Mouse (Mus musculus): Measurements from ENCODE around the gene C1rl.
"Not testable (repeated sequence)": the region's sequence is repeated elsewhere in the genome, so short reads cannot be mapped to it uniquely, and the experiment has no call there.

The C1rl gene

GRCm38 (mm10) chr6:124471783-124472638 is 20.9 kb upstream of the C1rl start:
- intact Hi-C loops (cut with DNase I): loop anchor here (5.0 kb wide), 1 partner anchor 55 kb away; the partner anchor contains the start of gene Pex5

- intact Hi-C loops (cut with DNase I): loop anchor here (5.0 kb wide), 1 partner anchor 56 kb away; the partner anchor contains the start of gene Pex5
These were observed 20.1 kb upstream of the C1rl start for GRCm38 (mm10) chr6:124472801-124473200.

- intact Hi-C loops (cut with DNase I): loop anchor here (5.0 kb wide), 1 partner anchor 57 kb away; the partner anchor contains the start of gene Pex5
These were observed 18.3 kb upstream of the C1rl start for GRCm38 (mm10) chr6:124474621-124475020.

GRCm38 (mm10) chr6:124475335-124476075 is 17.4 kb upstream of the C1rl start:
- intact Hi-C loops (cut with DNase I): not testable (repeated sequence)

DNA sequence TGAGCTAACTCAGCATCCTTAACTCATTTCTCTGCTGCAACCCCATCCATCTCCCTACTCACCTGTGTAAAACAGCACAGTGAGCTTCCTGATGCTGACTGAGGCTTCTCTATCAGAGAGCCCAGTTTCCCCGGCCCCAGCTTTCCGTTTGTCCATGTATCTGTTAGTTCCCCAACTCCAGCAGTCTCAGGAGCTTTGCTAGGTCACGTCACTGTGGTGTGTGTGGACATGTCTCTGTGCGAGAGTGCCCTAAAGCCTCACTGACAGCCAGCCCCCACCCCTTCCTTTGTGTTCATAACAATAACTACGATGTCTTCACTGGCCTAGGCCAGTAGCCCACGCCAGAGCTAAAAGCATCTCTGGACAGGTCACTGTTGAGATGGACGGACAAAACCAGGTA is 16.7 kb upstream of the C1rl start:
- intact Hi-C loops (cut with DNase I): no loop called here

DNA sequence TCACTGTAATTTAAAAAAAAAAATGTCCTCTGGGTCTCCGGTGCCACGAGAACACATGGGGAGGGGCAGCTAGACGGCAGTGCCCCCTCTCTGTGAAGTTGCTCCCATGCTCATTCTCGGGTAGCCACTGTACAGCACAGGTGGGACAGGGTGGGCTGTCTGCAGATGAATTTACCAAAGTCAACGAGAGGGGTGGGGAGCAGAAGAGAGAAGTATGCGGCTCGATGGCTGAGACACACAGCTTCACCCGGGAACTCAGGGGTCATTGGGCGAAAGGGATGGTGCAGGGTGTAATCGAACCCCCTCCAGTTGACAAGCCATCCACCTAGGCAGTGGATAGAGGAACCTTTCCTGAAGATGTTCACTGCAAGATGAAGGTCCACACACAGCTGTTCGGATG is 16.1 kb upstream of the C1rl start:
- intact Hi-C loops (cut with DNase I): no loop called here

DNA sequence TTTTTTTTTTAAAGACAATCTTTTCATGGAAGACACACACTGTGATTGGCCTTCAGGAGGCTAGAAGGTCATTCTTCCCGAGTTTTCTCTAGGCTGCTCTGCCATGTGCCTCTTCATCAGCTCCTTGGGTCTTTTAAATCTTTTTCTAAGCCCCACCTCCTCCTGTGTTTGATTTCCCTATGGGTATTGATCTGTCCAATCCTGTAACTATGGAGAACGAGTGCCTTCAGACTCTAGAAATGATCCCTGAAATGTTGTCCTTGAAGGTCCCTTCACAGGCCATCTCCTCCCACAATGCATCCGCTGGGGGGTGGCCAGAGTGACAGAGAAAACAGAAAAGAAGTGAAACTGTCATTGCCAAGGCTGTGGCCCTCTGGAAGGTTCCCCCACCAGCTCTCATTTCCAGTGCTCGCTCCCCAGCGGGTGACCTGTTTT is 15.7 kb upstream of the C1rl start:
- intact Hi-C loops (cut with DNase I): no loop called here

DNA sequence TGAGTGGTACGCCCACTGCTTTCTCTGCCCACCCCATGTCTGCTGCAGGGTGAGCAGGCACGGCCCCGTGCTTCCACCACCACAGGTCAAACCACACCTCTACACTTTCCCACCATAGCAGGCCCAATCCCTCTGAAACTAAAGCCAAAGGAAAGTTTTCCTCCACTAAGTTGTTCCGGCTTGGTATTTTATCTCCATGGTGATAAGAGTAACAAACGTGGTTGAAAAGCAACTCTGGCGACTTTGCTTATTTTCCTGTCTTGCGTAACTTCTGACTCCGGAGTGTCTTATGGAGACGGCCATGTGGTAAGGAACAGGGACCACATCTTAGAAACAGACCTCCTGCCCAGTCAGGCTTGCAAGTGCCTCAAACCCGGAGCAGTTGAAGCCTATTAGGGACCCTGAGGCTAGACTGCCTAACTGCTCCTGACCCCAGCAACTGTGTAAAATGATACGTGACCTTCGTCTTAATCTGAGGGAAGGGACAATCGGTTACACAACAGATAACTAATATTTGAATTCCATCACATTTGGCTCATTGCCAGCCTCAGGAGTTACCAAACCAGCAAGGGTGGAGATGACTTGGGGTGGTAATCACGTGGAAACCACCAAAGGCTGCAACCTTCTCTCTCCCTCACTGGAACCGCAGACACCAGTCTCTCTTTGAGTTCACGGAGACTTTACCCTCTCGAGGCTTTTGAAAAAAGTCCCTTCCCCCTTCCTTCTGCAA is 14.8 kb upstream of the C1rl start:
- intact Hi-C loops (cut with DNase I): no loop called here

DNA sequence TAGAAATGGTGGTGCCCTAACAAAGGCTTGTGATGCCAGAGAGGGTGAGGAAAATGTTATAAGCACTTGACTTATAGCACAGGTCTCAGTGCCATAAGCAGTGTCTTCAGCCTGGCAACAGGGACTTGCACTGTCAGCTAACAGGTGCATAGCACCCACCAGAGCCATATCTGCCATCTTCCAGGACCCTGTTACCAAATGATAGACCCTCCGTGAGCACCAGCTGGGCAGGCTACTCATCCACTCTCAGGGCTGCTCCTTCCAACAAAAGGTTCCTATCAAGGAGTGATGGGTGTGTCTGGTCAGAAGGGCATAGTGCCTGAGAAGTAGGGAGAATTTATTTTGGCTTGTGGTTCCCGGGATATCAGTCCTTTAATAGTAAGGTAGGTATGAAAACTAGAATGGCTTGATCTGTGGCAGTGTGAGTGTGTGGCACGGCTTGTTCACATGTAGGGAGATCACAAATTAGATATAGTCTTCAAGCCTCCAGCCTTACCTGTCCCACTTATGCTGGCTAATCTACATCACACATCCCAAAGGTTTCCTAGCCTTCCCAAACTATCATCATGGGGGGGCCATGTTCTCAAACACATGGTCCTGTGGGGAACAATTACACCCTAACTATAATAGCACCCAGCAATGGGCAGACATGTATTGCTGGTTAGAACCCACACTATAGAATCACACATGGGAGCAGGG is 13.9 kb upstream of the C1rl start:
- intact Hi-C loops (cut with DNase I): no loop called here

- intact Hi-C loops (cut with DNase I): no loop called here
These were observed 13.4 kb upstream of the C1rl start for GRCm38 (mm10) chr6:124479573-124479930.

DNA sequence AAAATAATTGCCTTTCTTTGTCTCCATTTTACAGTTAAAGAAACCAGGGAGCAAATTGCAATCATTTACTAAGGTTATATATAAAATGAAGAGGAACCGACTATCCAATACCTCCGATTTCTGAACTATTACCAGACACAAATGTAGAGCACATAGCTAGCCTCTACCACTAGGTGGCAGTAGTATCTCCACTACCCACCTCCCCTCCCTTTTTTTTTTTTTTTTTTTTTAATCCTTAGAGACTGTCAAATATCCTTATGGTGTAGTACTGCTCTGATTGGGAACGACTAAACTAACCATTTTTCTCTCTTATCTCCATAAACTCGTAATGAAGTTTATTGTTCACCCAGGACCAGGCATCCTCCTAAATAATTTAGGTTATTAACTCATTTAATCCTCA is 12.6 kb upstream of the C1rl start:
- intact Hi-C loops (cut with DNase I): loop anchor here (5.0 to 10.0 kb wide), 2 partner anchors 62 to 155 kb away; partner anchors contain the start of genes C1s1 and C1s2

DNA sequence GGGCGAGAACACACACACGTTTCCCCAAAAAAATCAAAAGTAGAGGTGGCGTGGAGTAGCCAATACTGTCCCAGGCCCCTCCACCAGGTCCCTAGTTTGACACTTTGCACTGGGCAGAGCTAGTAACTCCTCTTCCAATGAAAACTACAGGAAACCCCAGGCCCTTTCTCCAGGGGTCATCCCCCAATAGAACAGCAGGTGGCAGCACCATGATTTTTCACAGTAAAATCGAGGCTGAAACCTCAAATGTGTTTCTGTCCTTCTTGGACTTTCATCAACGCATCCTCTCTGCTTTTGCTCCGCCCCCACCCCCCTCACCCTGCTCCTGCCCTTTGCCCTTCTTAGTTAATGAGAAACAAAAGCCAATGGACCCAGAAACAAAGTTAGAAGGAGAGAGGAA is 11.3 kb upstream of the C1rl start:
- intact Hi-C loops (cut with DNase I): loop anchor here (5.0 to 10.0 kb wide), 2 partner anchors 61 to 153 kb away; partner anchors contain the start of genes C1s1 and C1s2

GRCm38 (mm10) chr6:124483831-124484230 is 9.1 kb upstream of the C1rl start:
- intact Hi-C loops (cut with DNase I): loop anchor here (5.0 to 10.0 kb wide), 2 partner anchors 58 to 151 kb away; partner anchors contain the start of genes C1s1 and C1s2

DNA sequence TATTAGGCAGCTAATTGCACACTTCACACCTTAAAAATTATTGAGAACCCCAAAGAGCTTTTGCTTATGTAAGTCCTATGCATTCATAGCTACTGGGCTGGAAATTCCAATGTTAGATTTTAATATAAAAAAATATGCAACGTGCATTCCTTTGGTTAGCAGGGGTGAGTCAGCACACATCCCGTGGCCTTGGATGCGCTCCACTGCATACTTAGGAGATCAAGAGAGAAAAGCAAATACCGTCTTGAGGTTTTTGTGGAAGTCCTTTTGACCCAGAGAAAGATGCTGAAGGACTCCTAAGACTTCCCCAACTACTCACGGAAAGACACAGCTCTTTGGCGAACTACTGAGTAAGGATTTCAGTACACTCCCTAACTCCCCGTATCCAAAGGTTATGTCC is 8.1 kb upstream of the C1rl start:
- intact Hi-C loops (cut with DNase I): loop anchor here (5.0 to 10.0 kb wide), 2 partner anchors 57 to 150 kb away; partner anchors contain the start of genes C1s1 and C1s2

- intact Hi-C loops (cut with DNase I): loop anchor here (10.0 kb wide), 1 partner anchor 149 kb away; the partner anchor contains the start of gene C1s2
These were observed 7.3 kb upstream of the C1rl start for GRCm38 (mm10) chr6:124485414-124486144.

DNA sequence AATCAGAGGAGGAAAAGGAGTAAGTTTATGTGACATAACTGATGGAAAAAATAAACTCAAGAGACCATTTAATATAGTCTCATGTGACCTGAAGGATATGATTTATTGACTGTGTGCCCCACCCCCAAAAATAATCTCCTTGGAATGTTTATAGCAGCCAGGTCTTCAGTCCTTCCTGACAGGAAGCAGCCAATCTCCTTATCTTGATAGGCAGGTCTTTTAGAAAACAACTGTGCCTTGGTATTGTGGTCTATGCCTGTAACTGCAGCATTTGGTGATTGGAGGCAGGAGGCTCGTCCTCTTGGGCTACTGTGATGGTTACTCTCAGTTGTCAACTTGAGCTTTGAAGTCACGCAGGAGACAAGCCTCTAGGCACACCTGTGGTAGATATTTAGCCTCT is 5.4 kb upstream of the C1rl start:
- intact Hi-C loops (cut with DNase I): loop anchor here (10.0 kb wide), 1 partner anchor 147 kb away; the partner anchor contains the start of gene C1s2

DNA sequence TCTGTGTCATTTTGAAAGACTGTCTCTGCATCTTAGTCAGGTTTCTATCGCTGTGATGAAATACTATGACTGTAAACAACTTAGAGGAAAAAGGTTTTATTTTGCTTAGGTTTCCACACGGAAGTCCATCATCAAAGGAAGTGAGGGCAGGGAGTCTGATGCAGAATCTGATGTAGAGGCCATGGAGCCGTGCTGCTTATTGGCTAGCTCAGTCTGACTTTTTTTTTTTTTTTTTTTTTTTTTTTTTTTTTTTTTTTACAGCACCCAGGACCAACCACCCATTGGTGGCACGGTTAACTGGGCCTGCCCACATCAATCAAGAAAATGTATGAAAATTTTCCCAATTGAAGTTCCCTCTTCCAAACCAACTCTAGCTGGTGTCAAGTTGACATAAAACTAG is 4.0 kb upstream of the C1rl start:
- intact Hi-C loops (cut with DNase I): loop anchor here (10.0 kb wide), 1 partner anchor 146 kb away; the partner anchor contains the start of gene C1s2

- intact Hi-C loops (cut with DNase I): no loop called here
These were observed 1.5 kb upstream of the C1rl start for GRCm38 (mm10) chr6:124491427-124491826.

DNA sequence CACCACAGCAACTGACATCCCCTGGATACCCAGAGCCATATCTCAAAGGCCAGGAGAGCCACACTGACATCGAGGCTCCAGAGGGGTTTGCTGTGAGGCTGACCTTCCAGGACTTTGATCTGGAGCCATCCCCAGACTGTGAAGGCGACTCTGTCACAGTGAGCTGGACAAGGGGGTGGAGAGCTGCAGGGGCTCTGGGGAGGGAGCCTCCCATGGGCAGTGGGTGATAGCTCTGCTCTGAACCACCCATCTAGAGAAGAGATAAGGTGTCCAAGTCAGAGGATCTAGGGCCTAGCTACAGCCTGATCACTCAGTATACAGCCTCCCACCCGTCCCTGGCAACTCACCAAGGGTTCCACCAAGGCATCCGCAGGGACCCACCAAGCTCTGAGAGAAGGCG is 973 bp downstream of the C1rl start:
- intact Hi-C loops (cut with DNase I): no loop called here

- intact Hi-C loops (cut with DNase I): loop anchor here (5.0 kb wide), 1 partner anchor 46 kb away; the partner anchor contains the start of gene C1s1
These were observed 3.1 kb downstream of the C1rl start for GRCm38 (mm10) chr6:124496054-124496453.
